In the genomic region with DNA sequence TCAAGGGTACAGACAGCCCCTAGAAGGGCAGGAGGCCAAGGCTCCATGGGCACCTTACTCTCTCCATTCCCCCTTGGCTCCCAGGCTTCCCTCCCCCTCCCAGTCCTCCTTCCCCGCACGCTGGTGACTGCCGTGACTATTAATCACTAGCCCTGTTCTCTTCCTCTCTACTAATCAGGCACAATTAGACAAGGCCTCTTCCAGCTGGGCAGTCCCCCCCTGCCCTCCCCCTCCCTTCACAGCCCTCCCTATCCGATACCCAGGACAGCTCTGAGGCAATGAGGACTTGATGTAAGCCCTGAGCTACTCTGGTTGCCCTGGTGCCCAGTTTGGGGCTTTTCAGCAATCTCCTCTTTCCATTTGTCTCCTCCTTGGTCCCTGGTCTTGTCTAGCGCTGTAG, we compare ENCODE assay signal across 14 mouse cellular contexts. TPM values are rescaled to one million over a fixed set of nuclear protein-coding genes. Genes with fewer than 3 reads are reported as not detected.
DNase-seq lines count a peak whose midpoint lies in the region; ATAC-seq and TF ChIP-seq lines count a peak whose summit lies in the region.
"Had no signal": no experiment of that assay in that cellular context is flagged by ENCODE, and none has a peak within 500 bp of the region (broad histone marks: within the 10 kb centered on the region; RNA-seq: fewer than 3 reads in every experiment).

No protein-coding gene starts in this region.

- peak overlapping the region; percentile 25 for H3K4me2 ChIP-seq in hindbrain, embryonic 14.5 days (replicated peaks)
- H3K4me2 ChIP-seq in midbrain, embryonic 15.5 days, result peak overlapping the region; percentile 52
- H3K4me2 ChIP-seq in liver, postnatal 0 days (ENCODE audit: low read depth, low read length), result no peak overlapping the region
- H3K4me2 ChIP-seq: embryonic facial prominence, embryonic 13.5 days; heart, embryonic 13.5 days; liver, embryonic 15.5 days had no signal

- ATAC-seq in hindbrain, embryonic 14.5 days (ENCODE audit: low FRiP score), result peak; percentile 39
- ATAC-seq in midbrain, embryonic 15.5 days (replicated peaks), result peak; percentile 10; the same call in 1 of the 2 replicates
- no peak for ATAC-seq in liver, postnatal 0 days

- H3K9me3 ChIP-seq in hindbrain, embryonic 14.5 days (ENCODE audit: control insufficient read depth, low read length), result no peaks in the 10 kb centered on the region
- H3K9me3 ChIP-seq in midbrain, embryonic 15.5 days, result no peaks in the 10 kb centered on the region
- no peaks in the 10 kb centered on the region for H3K9me3 ChIP-seq in liver, postnatal 0 days (ENCODE audit: low read length)
- H3K9me3 ChIP-seq: embryonic facial prominence, embryonic 13.5 days; heart, embryonic 13.5 days; liver, embryonic 15.5 days had no signal

- H3K27ac ChIP-seq in hindbrain, embryonic 14.5 days, result no peak overlapping the region
- H3K27ac ChIP-seq in midbrain, embryonic 15.5 days, result peak overlapping the region; percentile 76
- no peak overlapping the region for H3K27ac ChIP-seq in liver, postnatal 0 days (ENCODE audit: low read depth)
- H3K27ac ChIP-seq: embryonic facial prominence, embryonic 13.5 days; heart, embryonic 13.5 days; liver, embryonic 15.5 days had no signal

- peaks cover 48% of the 10 kb centered on the region for H3K4me1 ChIP-seq in hindbrain, embryonic 14.5 days (replicated peaks; ENCODE audit: control insufficient read depth, insufficient read depth, low read length)
- H3K4me1 ChIP-seq in midbrain, embryonic 15.5 days, result peaks cover 50% of the 10 kb centered on the region
- H3K4me1 ChIP-seq in liver, postnatal 0 days (ENCODE audit: insufficient read depth), result peaks cover 8% of the 10 kb centered on the region

- TF ChIP-seq EP300 in liver, postnatal 0 days (IDR thresholded peaks at IDR 0.05; ENCODE audit: low read depth), result no peak

- H3K36me3 ChIP-seq in hindbrain, embryonic 14.5 days (replicated peaks; ENCODE audit: control insufficient read depth, insufficient read depth), result no peaks in the 10 kb centered on the region
- no peaks in the 10 kb centered on the region for H3K36me3 ChIP-seq in midbrain, embryonic 15.5 days (replicated peaks)
- H3K36me3 ChIP-seq in liver, postnatal 0 days (replicated peaks; ENCODE audit: insufficient read depth, low read length), result no peaks in the 10 kb centered on the region
- H3K36me3 ChIP-seq: embryonic facial prominence, embryonic 13.5 days; heart, embryonic 13.5 days; liver, embryonic 15.5 days had no signal

- peak; percentile 89 for DNase-seq in retina, postnatal 1 day
- no peak for DNase-seq in retina, embryonic 14.5 days (ENCODE audit: low spot score)
- no peak for DNase-seq in hindbrain, embryonic 14.5 days (ENCODE audit: low spot score)
- no peak for DNase-seq in kidney, adult 18-20 months
- DNase-seq in liver, postnatal 0 days, result no peak
- DNase-seq in kidney, adult 11 months, result no peak
- DNase-seq in layer of hippocampus, postnatal 10 days (ENCODE audit: low spot score in 2 of 2), result no peak
- DNase-seq: adrenal gland, adult 2 months; gastrocnemius, postnatal 25 days; lung, postnatal 36 days had no signal

- peaks cover 15% of the 10 kb centered on the region for H3K27me3 ChIP-seq in hindbrain, embryonic 14.5 days (ENCODE audit: control insufficient read depth, insufficient read depth, low read length)
- peaks cover 5% of the 10 kb centered on the region for H3K27me3 ChIP-seq in midbrain, embryonic 15.5 days (replicated peaks)
- peaks cover 81% of the 10 kb centered on the region for H3K27me3 ChIP-seq in liver, postnatal 0 days (ENCODE audit: insufficient read depth, low read length)

- peak overlapping the region; percentile 26; the same call in 1 of the 2 replicates for H3K9ac ChIP-seq in hindbrain, embryonic 14.5 days
- H3K9ac ChIP-seq in midbrain, embryonic 15.5 days, result no peak overlapping the region; the same call in 1 of the 2 replicates
- H3K9ac ChIP-seq in liver, postnatal 0 days (replicated peaks), result no peak overlapping the region
- H3K9ac ChIP-seq: embryonic facial prominence, embryonic 13.5 days; heart, embryonic 13.5 days; liver, embryonic 15.5 days had no signal

- WGBS in hindbrain, embryonic 14.5 days, result 15% methylated on average over 5 of the region's 5 CpGs
- 12% methylated on average over 5 of the region's 5 CpGs for WGBS in midbrain, embryonic 15.5 days
- WGBS in liver, postnatal 0 days (ENCODE audit: insufficient replicate concordance), result 31% methylated on average over 5 of the region's 5 CpGs

- TF ChIP-seq CTCF in liver, postnatal 0 days (IDR thresholded peaks at IDR 0.05; ENCODE audit: low read depth), result no peak

- no peak overlapping the region for H3K4me3 ChIP-seq in hindbrain, embryonic 14.5 days (replicated peaks; ENCODE audit: low read length)
- H3K4me3 ChIP-seq in midbrain, embryonic 15.5 days, result no peak overlapping the region
- H3K4me3 ChIP-seq in liver, postnatal 0 days (ENCODE audit: low read depth, low read length), result no peak overlapping the region
- H3K4me3 ChIP-seq: embryonic facial prominence, embryonic 13.5 days; heart, embryonic 13.5 days; liver, embryonic 15.5 days had no signal

RNA-seq across cellular contexts. Expression of gene Asic4, which starts 5.7 kb away (rescaled TPM):
- 4.9 and 5.0 TPM in 2 replicates for polyA plus RNA-seq in hindbrain, embryonic 14.5 days (2014; fragmentation: Nextera tagmentation; extraction: Ambion mirVana)
- 64.4 and 73.2 TPM in 2 replicates for polyA plus RNA-seq in midbrain, embryonic 15.5 days (2015; fragmentation: Nextera tagmentation; extraction: Ambion mirVana)
- not detected in 2 replicates for polyA plus RNA-seq in liver, postnatal 0 days (2015; fragmentation: Nextera tagmentation; extraction: Ambion mirVana)
- 10 to 100 TPM; 16.2 to 17.4 TPM for total RNA-seq in layer of hippocampus, postnatal 10 days (2021)
- total RNA-seq: gastrocnemius, postnatal 25 days had no signal

RNA-seq across cellular contexts. Expression of gene Gmppa, which starts 20.2 kb away (rescaled TPM):
- 53.1 and 65.0 TPM in 2 replicates for polyA plus RNA-seq in hindbrain, embryonic 14.5 days (2014; fragmentation: Nextera tagmentation; extraction: Ambion mirVana)
- polyA plus RNA-seq in midbrain, embryonic 15.5 days (2015; fragmentation: Nextera tagmentation; extraction: Ambion mirVana), result 86.1 and 98.7 TPM in 2 replicates
- 21.0 and 22.0 TPM in 2 replicates for polyA plus RNA-seq in liver, postnatal 0 days (2015; fragmentation: Nextera tagmentation; extraction: Ambion mirVana)
- total RNA-seq in layer of hippocampus, postnatal 10 days (2021), result 10 to 100 TPM; 55.0 to 60.5 TPM

RNA-seq across cellular contexts. Expression of gene Chpf, which starts 23.2 kb away (rescaled TPM):
- polyA plus RNA-seq in hindbrain, embryonic 14.5 days (2014; fragmentation: Nextera tagmentation; extraction: Ambion mirVana), result 49.2 and 55.0 TPM in 2 replicates
- polyA plus RNA-seq in midbrain, embryonic 15.5 days (2015; fragmentation: Nextera tagmentation; extraction: Ambion mirVana), result 42.3 and 45.8 TPM in 2 replicates
- polyA plus RNA-seq in liver, postnatal 0 days (2015; fragmentation: Nextera tagmentation; extraction: Ambion mirVana), result 3.1 and 3.3 TPM in 2 replicates
- total RNA-seq in layer of hippocampus, postnatal 10 days (2021), result 10 to 100 TPM; 78.4 to 79.4 TPM

RNA-seq across cellular contexts. Expression of gene Tmem198, which starts 23.4 kb away (rescaled TPM):
- polyA plus RNA-seq in hindbrain, embryonic 14.5 days (2014; fragmentation: Nextera tagmentation; extraction: Ambion mirVana), result 37.5 and 40.3 TPM in 2 replicates
- 59.2 and 60.0 TPM in 2 replicates for polyA plus RNA-seq in midbrain, embryonic 15.5 days (2015; fragmentation: Nextera tagmentation; extraction: Ambion mirVana)
- polyA plus RNA-seq in liver, postnatal 0 days (2015; fragmentation: Nextera tagmentation; extraction: Ambion mirVana), result 0.08 TPM in 1 of 2 replicates, not detected in the other
- total RNA-seq in layer of hippocampus, postnatal 10 days (2021), result 10 to 100 TPM; 48.3 to 53.8 TPM

RNA-seq across cellular contexts. Expression of gene Obsl1, which starts 50.3 kb away (rescaled TPM):
- 22.6 and 25.9 TPM in 2 replicates for polyA plus RNA-seq in hindbrain, embryonic 14.5 days (2014; fragmentation: Nextera tagmentation; extraction: Ambion mirVana)
- 29.3 and 31.9 TPM in 2 replicates for polyA plus RNA-seq in midbrain, embryonic 15.5 days (2015; fragmentation: Nextera tagmentation; extraction: Ambion mirVana)
- polyA plus RNA-seq in liver, postnatal 0 days (2015; fragmentation: Nextera tagmentation; extraction: Ambion mirVana), result 3.4 and 4.5 TPM in 2 replicates
- total RNA-seq in layer of hippocampus, postnatal 10 days (2021), result 10 to 100 TPM; 30.7 to 38.2 TPM

Comparison
In these comparisons a context has a peak if more than half of its experiments do, and no peak if none do; other contexts are left out.
1. RNA of gene Asic4, which starts 5.7 kb away (polyA plus RNA-seq): 64.4 to 73.2 TPM in midbrain, embryonic 15.5 days; 4.9 to 5.0 TPM in hindbrain, embryonic 14.5 days and not detected in liver, postnatal 0 days; every median in the first group is over 10 times any median in the second.
2. RNA of gene Chpf, which starts 23.2 kb away (polyA plus RNA-seq): 49.2 to 55.0 TPM in hindbrain, embryonic 14.5 days and 42.3 to 45.8 TPM in midbrain, embryonic 15.5 days; 3.1 to 3.3 TPM in liver, postnatal 0 days; every median in the first group is over 10 times any median in the second.